Mouse (Mus musculus): ENCODE results near the gene Nckap1l.

Nckap1l gene

GRCm38 (mm10) chr15:103537822-103538213 is 84.2 kb downstream of the Nckap1l start, which contains the start of gene Ppp1r1a:
Gene Ppp1r1a, minus strand, starts transcription at chr15:103538003.
- in situ Hi-C loops (cut with MboI, MseI), result no loop called here

- in situ Hi-C loops (cut with MboI, MseI), result no loop called here
Measured at GRCm38 (mm10) chr15:103539259-103539658, 85.7 kb downstream of the Nckap1l start.

- in situ Hi-C loops (cut with MboI, MseI), result no loop called here
Measured at GRCm38 (mm10) chr15:103540646-103541045, 87.1 kb downstream of the Nckap1l start.

DNA sequence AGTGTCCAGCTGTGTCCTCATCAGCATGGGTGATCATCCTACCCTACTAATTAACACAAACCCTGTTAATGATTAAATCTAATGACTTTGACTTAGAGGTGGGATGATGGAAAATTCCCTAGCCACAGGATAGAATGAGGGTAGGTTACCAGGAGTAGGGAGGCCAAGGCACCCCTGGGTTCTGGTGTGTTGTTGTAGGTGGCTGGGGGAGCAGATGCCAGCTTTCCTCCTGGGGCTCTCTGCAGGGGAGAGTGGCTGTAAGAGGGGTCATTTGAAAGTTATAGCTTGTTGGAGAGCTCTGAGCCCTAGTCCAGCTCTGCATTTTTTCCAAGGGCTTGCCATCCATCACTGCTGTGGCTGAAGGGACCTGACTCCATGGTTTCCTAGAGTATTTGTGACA is 88.9 kb downstream of the Nckap1l start:
- in situ Hi-C loops (cut with MboI, MseI), result no loop called here

- in situ Hi-C loops (cut with MboI, MseI), result no loop called here
Measured at GRCm38 (mm10) chr15:103547983-103548382, 94.4 kb downstream of the Nckap1l start.
